Mouse (Mus musculus): ENCODE measurements around the gene Pigv. TPM values are rescaled to one million over a fixed set of nuclear protein-coding genes. Genes with fewer than 3 reads are reported as not detected.

Pigv gene
- polyA plus RNA-seq, 1 experiment: 9.8 TPM

DNA sequence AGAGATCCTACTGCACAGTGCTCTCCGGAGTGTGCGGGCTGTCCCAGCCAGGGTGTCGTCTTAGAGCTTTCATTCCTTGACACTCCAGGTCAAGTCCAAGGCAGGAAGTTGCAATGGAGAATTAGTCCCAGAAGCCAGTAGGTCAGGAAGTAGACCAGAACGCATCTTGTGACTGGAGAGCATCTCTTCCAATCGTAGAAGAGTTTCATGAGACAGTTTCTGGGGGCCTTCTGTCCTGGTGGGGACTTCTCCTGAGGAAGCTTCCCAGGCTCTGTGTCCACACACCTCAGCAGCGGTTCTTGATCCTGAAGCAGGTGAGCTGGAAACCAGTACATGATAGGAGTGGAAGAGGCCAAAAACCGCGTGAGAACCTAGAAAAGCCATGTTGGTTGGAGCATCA is 10.0 kb downstream of the Pigv start:
- Histone ChIP-seq H3K27me3 (ENCODE audit: control insufficient read depth, insufficient read depth, insufficient read length) (no peaks in the 10 kb centered on the region), H3ac (ENCODE audit: control insufficient read depth, insufficient read length) (no peak overlapping the region), H3K4me2 (ENCODE audit: low read depth) (no peak overlapping the region), H3K79me2 (ENCODE audit: control insufficient read depth, insufficient read depth) (no peaks in the 10 kb centered on the region), H3K36me3 (ENCODE audit: control insufficient read depth, insufficient read depth) (no peaks in the 10 kb centered on the region), H3K4me3 (no peak overlapping the region)
- TF ChIP-seq POLR2A (IDR thresholded peaks at IDR 0.05; ENCODE audit: insufficient read length, low read depth): no peak

DNA sequence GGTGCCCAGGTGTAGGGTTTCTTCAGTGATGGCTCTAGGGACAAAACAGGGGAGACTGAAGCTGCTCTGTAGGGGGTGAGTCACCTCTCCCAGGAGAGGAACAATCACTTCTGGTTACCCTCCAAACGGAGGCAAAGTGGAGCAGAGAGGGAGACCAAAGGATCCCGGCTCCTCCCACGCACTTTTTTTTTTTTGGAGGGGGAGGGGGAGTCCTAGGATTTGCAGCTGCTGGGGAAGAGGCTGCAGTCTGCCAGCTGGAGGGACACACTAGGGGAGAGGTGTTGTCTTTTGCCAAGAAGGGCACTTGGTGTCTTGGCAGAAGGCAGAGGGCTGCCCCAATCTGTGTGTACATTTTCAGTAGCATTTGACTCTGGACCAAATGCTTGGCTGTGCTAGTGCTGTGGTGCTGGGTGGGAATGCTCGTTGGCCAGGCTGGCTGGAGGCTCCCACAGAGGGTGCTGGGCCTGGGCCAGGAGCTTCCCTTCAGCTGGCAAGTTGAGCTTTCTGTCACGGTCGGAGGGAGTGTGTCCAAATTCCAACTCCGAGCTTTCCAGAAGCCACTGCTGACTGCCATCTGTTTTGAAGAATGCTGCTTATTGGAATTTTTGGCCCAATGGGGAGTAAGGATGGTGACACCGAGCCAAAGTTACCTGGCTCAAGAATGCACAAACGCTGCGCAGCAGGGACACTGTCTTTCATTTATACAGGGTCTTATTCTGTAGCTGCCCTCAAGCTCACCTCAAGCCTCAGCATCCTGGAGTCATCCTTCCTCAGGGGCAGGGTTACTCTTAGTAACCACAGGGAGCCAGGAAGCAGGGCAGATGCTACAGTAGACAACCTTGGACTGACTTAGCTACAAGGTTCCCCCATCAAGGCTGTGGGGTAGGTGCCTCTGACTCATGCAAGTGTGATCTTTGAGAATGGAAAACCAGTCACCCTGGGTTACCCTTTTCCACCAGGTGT is 12.0 kb downstream of the Pigv start:
- Histone ChIP-seq H3K4me3 (peak overlapping the region; percentile 26), H3K27me3 (ENCODE audit: control insufficient read depth, insufficient read depth, insufficient read length) (no peaks in the 10 kb centered on the region), H3ac (ENCODE audit: control insufficient read depth, insufficient read length) (no peak overlapping the region), H3K4me2 (ENCODE audit: low read depth) (peak overlapping the region; percentile 92), H3K79me2 (ENCODE audit: control insufficient read depth, insufficient read depth) (no peaks in the 10 kb centered on the region), H3K36me3 (ENCODE audit: control insufficient read depth, insufficient read depth) (no peaks in the 10 kb centered on the region)
- TF ChIP-seq CEBPB (IDR thresholded peaks at IDR 0.05; ENCODE audit: insufficient read depth, poor library complexity, severe bottlenecking): no peak
- TF ChIP-seq SRF (IDR thresholded peaks at IDR 0.05; ENCODE audit: control insufficient read depth, insufficient read length, low read depth): no peak
- peak; percentile 20 for TF ChIP-seq POLR2A (IDR thresholded peaks at IDR 0.05; ENCODE audit: insufficient read length, low read depth)
- no peak for TF ChIP-seq USF1 (IDR thresholded peaks at IDR 0.05; ENCODE audit: low read depth)
- peak; percentile 34 for TF ChIP-seq POLR2AphosphoS2 (IDR thresholded peaks at IDR 0.05; ENCODE audit: insufficient read length, low read depth)
- TF ChIP-seq MYOG (IDR thresholded peaks at IDR 0.05; ENCODE audit: control insufficient read depth in 1 of 3, insufficient read depth in 1 of 3, insufficient read length in 2 of 3, low read depth in 2 of 3): peak; percentile 24 to 83 (median 49)
- TF ChIP-seq TCF12 (IDR thresholded peaks at IDR 0.05; ENCODE audit: insufficient read depth, poor library complexity, severe bottlenecking): peak; percentile 75
- TF ChIP-seq E2F4 (IDR thresholded peaks at IDR 0.05; ENCODE audit: insufficient read depth): no peak
- no peak for TF ChIP-seq MAX (IDR thresholded peaks at IDR 0.05; ENCODE audit: low read depth)
- no peak for TF ChIP-seq REST (IDR thresholded peaks at IDR 0.05; ENCODE audit: insufficient read depth, insufficient read length)
- peak; percentile 40 for TF ChIP-seq TCF3 (IDR thresholded peaks at IDR 0.05; ENCODE audit: insufficient read length, low read depth)
- TF ChIP-seq MYOD1 (IDR thresholded peaks at IDR 0.05; ENCODE audit: control insufficient read depth in 1 of 3, insufficient read length in 2 of 3, low read depth in 2 of 3): peak; percentile 36 to 81 (median 80)

DNA sequence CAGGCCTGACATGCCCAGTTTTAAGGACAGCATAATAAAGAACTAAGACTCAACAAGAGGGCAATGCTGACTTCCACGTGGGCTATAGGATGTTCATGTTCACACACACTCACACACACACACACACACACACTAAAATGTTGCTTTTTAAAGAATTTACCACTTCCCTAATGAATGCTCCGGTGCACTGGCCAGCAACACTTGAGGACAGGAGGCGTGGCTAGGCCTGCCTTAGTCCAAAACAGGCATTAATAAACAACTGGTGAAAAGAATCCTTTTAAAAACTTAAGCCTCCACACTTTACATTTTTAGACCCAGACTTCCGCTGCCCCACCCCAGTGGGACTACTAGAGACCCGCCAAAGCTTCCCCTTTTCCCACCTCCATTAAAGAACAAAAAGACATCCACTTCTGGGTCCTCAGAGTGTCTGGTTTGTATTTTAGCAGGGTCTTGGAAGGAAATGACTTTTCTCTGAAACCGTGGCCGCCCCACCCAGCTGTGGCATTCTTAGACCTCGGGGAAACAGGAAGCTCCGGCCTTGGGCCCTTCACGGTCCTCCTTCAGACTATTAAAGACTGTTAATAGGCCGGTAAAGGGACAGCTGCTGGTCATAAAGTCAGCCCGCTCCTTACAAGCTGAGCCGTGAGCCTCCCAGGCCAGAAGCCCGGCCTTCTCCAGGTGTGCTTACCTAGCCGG is 12.8 kb downstream of the Pigv start:
- Histone ChIP-seq H3K4me3 (peak overlapping the region; percentile 26), H3K36me3 (ENCODE audit: control insufficient read depth, insufficient read depth) (no peaks in the 10 kb centered on the region), H3K4me2 (ENCODE audit: low read depth) (peak overlapping the region; percentile 92), H3ac (ENCODE audit: control insufficient read depth, insufficient read length) (no peak overlapping the region), H3K79me2 (ENCODE audit: control insufficient read depth, insufficient read depth) (no peaks in the 10 kb centered on the region), H3K27me3 (ENCODE audit: control insufficient read depth, insufficient read depth, insufficient read length) (no peaks in the 10 kb centered on the region)
- TF ChIP-seq REST (IDR thresholded peaks at IDR 0.05; ENCODE audit: insufficient read depth, insufficient read length) (no peak), POLR2A (IDR thresholded peaks at IDR 0.05; ENCODE audit: insufficient read length, low read depth) (no peak), CEBPB (IDR thresholded peaks at IDR 0.05; ENCODE audit: insufficient read depth, poor library complexity, severe bottlenecking) (no peak), USF1 (IDR thresholded peaks at IDR 0.05; ENCODE audit: low read depth) (no peak), TCF12 (IDR thresholded peaks at IDR 0.05; ENCODE audit: insufficient read depth, poor library complexity, severe bottlenecking) (no peak), MYOD1 (IDR thresholded peaks at IDR 0.05; ENCODE audit: control insufficient read depth in 1 of 3, insufficient read length in 2 of 3, low read depth in 2 of 3) (peak in 1 of 3 experiments; percentile 4), MAX (IDR thresholded peaks at IDR 0.05; ENCODE audit: low read depth) (no peak), TCF3 (IDR thresholded peaks at IDR 0.05; ENCODE audit: insufficient read length, low read depth) (no peak)

DNA sequence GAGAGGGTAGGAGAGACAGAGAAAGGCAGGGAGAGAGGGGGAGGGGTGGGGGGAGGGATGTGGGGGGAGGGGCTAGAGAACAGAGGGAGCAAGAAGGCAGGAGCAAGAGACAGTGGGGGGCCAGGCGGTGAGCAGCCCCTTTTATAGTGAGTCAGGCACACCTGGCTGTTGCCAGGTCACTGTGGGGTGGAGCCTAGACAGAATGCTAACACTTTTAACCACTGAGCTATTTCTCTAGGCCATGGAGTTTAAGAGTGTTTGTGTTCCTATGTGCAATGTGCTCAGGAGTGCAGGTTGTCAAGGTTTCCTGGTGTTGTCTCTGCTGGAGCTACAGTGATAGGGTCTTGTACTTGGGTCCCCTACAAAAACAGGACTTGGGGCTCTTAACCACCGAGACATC is 13.7 kb downstream of the Pigv start:
- Histone ChIP-seq H3K79me2 (ENCODE audit: control insufficient read depth, insufficient read depth) (no peaks in the 10 kb centered on the region), H3K4me2 (ENCODE audit: low read depth) (peak overlapping the region; percentile 92), H3K27me3 (ENCODE audit: control insufficient read depth, insufficient read depth, insufficient read length) (no peaks in the 10 kb centered on the region), H3K4me3 (peak overlapping the region; percentile 26), H3K36me3 (ENCODE audit: control insufficient read depth, insufficient read depth) (no peaks in the 10 kb centered on the region), H3ac (ENCODE audit: control insufficient read depth, insufficient read length) (no peak overlapping the region)
- TF ChIP-seq TCF12 (IDR thresholded peaks at IDR 0.05; ENCODE audit: insufficient read depth, poor library complexity, severe bottlenecking) (no peak), USF1 (IDR thresholded peaks at IDR 0.05; ENCODE audit: low read depth) (no peak), TCF3 (IDR thresholded peaks at IDR 0.05; ENCODE audit: insufficient read length, low read depth) (no peak), POLR2A (IDR thresholded peaks at IDR 0.05; ENCODE audit: insufficient read length, low read depth) (no peak), CEBPB (IDR thresholded peaks at IDR 0.05; ENCODE audit: insufficient read depth, poor library complexity, severe bottlenecking) (no peak), MAX (IDR thresholded peaks at IDR 0.05; ENCODE audit: low read depth) (no peak), REST (IDR thresholded peaks at IDR 0.05; ENCODE audit: insufficient read depth, insufficient read length) (no peak)
